Mouse (Mus musculus): Measurements from ENCODE around the gene Slc4a1. TPM values are rescaled to one million over a fixed set of nuclear protein-coding genes. Genes with fewer than 3 reads are reported as not detected.
A peak's percentile ranks its signal among the peaks of the same experiment; 100 is the strongest.

Gene Slc4a1
- polyA plus RNA-seq, 1 experiment from 2014 or later: 8.9 TPM

DNA sequence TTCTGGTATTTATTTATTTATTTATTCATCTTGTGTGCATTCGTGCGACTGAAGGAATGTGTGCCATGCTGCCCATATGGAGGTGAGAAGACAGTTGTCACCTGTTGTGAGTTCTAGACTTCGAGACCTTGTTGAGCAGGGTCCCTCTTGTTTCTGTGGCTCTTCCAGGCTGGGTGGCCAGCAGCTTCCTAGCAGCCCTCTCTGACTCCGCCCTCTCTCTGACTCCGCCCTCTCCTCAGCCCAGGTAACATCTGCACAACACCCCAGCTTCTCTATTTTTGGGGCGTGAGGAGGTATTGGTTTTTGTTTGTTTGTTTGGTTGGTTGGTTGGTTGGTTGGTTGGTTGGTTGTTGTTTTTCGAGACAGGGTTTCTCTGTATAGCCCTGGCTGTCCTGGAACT, 38.2 kb downstream of the Slc4a1 start:
- Histone ChIP-seq H3K27ac (ENCODE audit: low read length) (no peak overlapping the region), H3K27me3 (ENCODE audit: control insufficient read depth, insufficient read depth, low read depth, low read length) (no peaks in the 10 kb centered on the region), H3K9me3 (ENCODE audit: control insufficient read depth, low read length) (no peaks in the 10 kb centered on the region), H3K4me1 (replicated peaks; ENCODE audit: control insufficient read depth, insufficient read depth, low read length) (no peaks in the 10 kb centered on the region), H3K9ac (ENCODE audit: low read length) (no peak overlapping the region), H3K36me3 (ENCODE audit: control insufficient read depth, insufficient read depth, low read length) (no peaks in the 10 kb centered on the region), H3K4me3 (ENCODE audit: low read length) (no peak overlapping the region), H3K4me2 (ENCODE audit: low read depth, low read length) (no peak overlapping the region)
- WGBS: 64% methylated on average over 7 of the region's 7 CpGs
- ATAC-seq (ENCODE audit: low read depth): no peak

DNA sequence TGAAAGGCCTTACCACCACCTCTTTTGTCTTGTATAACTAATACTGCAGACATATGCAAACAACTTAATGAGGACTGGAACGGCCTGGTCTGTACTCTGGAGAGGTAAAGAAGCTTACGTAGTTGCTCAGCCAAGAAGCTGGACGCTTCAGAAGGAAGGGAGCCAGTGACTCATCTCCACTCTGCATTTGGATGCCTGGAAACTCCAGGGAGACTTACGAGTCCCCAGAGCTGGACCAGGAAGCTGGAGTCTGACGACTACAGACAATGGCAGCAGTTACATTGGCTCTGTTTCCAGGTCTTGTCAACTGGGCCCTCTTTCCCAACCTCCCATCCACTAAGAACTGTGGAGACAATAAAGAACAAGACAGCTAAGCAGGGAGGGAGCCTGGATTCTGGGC, 38.8 kb downstream of the Slc4a1 start:
- Histone ChIP-seq H3K4me2 (ENCODE audit: low read depth, low read length) (no peak overlapping the region), H3K9ac (ENCODE audit: low read length) (no peak overlapping the region), H3K27me3 (ENCODE audit: control insufficient read depth, insufficient read depth, low read depth, low read length) (no peaks in the 10 kb centered on the region), H3K4me1 (replicated peaks; ENCODE audit: control insufficient read depth, insufficient read depth, low read length) (no peaks in the 10 kb centered on the region), H3K9me3 (ENCODE audit: control insufficient read depth, low read length) (no peaks in the 10 kb centered on the region), H3K36me3 (ENCODE audit: control insufficient read depth, insufficient read depth, low read length) (no peaks in the 10 kb centered on the region), H3K27ac (ENCODE audit: low read length) (no peak overlapping the region), H3K4me3 (ENCODE audit: low read length) (no peak overlapping the region)
- no peak for ATAC-seq (ENCODE audit: low read depth)
- 48% methylated on average over 5 of the region's 5 CpGs for WGBS

DNA sequence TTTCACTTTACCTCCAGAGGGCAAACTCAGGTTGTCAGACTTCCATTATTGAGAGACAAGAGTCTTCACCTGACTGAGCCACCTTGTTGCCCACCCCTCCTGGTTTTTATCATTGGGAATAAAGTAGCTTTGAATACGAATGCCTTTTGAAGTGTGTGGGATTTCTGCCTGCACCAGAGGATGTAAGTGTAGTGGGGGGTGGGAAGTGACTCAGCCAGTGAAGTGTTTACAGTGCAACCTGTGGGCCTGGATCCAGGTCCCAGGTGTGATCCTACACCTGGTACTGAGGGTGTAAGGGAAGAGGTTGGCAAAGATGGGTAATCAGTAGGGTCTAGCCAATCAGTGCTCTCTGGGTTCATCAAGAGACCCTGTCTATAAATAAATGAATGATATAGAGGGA, 42.5 kb downstream of the Slc4a1 start:
- Histone ChIP-seq H3K9ac (ENCODE audit: low read length) (no peak overlapping the region), H3K27ac (ENCODE audit: low read length) (no peak overlapping the region), H3K9me3 (ENCODE audit: control insufficient read depth, low read length) (no peaks in the 10 kb centered on the region), H3K4me2 (ENCODE audit: low read depth, low read length) (no peak overlapping the region), H3K4me1 (replicated peaks; ENCODE audit: control insufficient read depth, insufficient read depth, low read length) (peaks cover 6% of the 10 kb centered on the region), H3K36me3 (ENCODE audit: control insufficient read depth, insufficient read depth, low read length) (no peaks in the 10 kb centered on the region), H3K27me3 (ENCODE audit: control insufficient read depth, insufficient read depth, low read depth, low read length) (no peaks in the 10 kb centered on the region), H3K4me3 (ENCODE audit: low read length) (no peak overlapping the region)
- ATAC-seq (ENCODE audit: low read depth): no peak
- 46% methylated on average over 1 of the region's 1 CpGs for WGBS

DNA sequence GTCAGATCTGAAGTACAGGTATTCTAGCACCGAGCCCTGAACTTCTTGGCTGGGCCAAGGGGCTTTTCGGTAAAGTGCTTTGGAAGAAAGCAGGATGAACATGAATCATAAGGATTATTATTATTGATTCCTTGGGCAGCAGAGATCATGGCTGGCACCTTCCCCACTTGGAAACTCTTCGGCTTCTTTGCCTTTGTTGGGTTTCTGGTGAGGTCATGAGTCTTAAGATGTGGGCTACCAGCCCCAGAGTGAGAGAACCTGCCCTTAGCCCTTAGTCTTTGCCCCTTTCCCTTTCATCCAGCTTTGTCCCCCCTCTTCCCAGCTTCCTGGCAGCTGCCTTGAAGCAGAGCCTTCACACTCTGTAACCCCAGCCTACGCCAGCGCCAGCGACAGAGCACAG, 44.1 kb downstream of the Slc4a1 start:
- H3K27ac ChIP-seq (ENCODE audit: low read length): no peak overlapping the region
- no peak overlapping the region for H3K4me3 ChIP-seq (ENCODE audit: low read length)
- H3K36me3 ChIP-seq (ENCODE audit: control insufficient read depth, insufficient read depth, low read length): no peaks in the 10 kb centered on the region
- H3K4me1 ChIP-seq (replicated peaks; ENCODE audit: control insufficient read depth, insufficient read depth, low read length): peaks cover 6% of the 10 kb centered on the region
- 73% methylated on average over 6 of the region's 6 CpGs for whole genome bisulfite sequencing
- no peaks in the 10 kb centered on the region for H3K9me3 ChIP-seq (ENCODE audit: control insufficient read depth, low read length)
- no peaks in the 10 kb centered on the region for H3K27me3 ChIP-seq (ENCODE audit: control insufficient read depth, insufficient read depth, low read depth, low read length)
- H3K4me2 ChIP-seq (ENCODE audit: low read depth, low read length): no peak overlapping the region
- no peak overlapping the region for H3K9ac ChIP-seq (ENCODE audit: low read length)
- no peak for ATAC-seq (ENCODE audit: low read depth)

DNA sequence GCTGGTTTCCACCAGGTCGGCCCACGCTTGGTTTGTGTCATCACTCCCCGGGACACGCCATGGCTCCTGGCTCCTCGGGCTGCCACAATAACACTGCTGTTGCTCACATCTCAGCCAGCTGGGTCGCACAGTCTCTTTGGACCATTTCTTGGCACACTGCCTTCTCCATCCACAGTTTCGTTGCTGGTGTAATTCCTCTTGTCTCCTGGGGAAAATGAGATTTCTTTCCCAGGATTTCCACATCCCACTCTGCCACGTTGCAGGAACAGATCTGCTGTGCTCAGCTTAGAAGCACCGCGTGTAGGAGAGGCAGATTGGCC, 45.4 kb downstream of the Slc4a1 start:
- no peaks in the 10 kb centered on the region for H3K27me3 ChIP-seq (ENCODE audit: control insufficient read depth, insufficient read depth, low read depth, low read length)
- no peak for ATAC-seq (ENCODE audit: low read depth)
- 11% methylated on average over 10 of the region's 10 CpGs for WGBS
- H3K4me2 ChIP-seq (ENCODE audit: low read depth, low read length): peak overlapping the region; percentile 96
- peaks cover 13% of the 10 kb centered on the region for H3K4me1 ChIP-seq (replicated peaks; ENCODE audit: control insufficient read depth, insufficient read depth, low read length)
- H3K36me3 ChIP-seq (ENCODE audit: control insufficient read depth, insufficient read depth, low read length): no peaks in the 10 kb centered on the region
- H3K9ac ChIP-seq (ENCODE audit: low read length): peak overlapping the region; percentile 100
- peak overlapping the region; percentile 95 for H3K4me3 ChIP-seq (ENCODE audit: low read length)
- no peaks in the 10 kb centered on the region for H3K9me3 ChIP-seq (ENCODE audit: control insufficient read depth, low read length)
- peak overlapping the region; percentile 99 for H3K27ac ChIP-seq (ENCODE audit: low read length)

DNA sequence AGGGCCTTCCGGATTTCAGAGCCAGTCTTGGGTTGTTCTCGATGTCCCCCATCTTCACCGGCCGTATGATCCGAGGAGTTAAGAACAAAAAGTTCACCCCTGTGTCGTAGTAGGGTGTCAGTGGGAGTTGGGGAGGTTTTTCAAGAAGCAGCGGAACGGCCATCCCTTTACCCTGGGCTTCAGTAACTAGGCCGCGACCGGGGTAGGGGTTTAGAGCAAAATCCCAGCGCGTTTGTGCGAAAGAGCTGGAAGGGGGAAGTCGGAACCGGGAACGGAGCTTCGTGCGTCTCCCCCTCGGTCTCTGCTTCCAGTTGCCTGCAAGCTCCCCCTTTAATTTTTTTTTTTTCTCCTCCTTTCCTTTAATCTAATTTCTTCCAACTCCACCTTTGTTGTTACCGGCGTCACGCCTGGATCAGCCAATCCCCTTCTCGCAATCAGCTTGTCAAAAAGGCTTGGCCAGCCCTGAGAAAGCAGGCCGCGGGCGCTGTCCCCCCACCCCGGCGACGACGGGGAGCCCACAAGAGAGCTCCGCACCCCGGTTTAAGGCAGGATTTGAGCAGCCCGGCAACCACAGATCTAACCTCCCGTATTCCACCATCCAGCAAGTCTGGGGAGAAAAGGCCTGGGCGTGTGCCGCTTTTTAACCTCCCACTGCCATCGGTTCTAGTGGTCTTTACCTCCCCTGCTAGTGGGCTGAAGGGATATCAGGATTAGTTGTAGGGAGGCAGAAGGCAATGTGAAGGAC, 45.9 kb downstream of the Slc4a1 start:
- Histone ChIP-seq H3K36me3 (ENCODE audit: control insufficient read depth, insufficient read depth, low read length) (no peaks in the 10 kb centered on the region), H3K27me3 (ENCODE audit: control insufficient read depth, insufficient read depth, low read depth, low read length) (no peaks in the 10 kb centered on the region), H3K27ac (ENCODE audit: low read length) (peak overlapping the region; percentile 99), H3K9ac (ENCODE audit: low read length) (peak overlapping the region; percentile 100), H3K4me3 (ENCODE audit: low read length) (peak overlapping the region; percentile 95), H3K9me3 (ENCODE audit: control insufficient read depth, low read length) (no peaks in the 10 kb centered on the region), H3K4me2 (ENCODE audit: low read depth, low read length) (peak overlapping the region; percentile 96), H3K4me1 (replicated peaks; ENCODE audit: control insufficient read depth, insufficient read depth, low read length) (peaks cover 17% of the 10 kb centered on the region)
- peak; percentile 15; the same call in 1 of the 2 replicates for ATAC-seq (ENCODE audit: low read depth)
- under 1% methylated on average over 38 of the region's 38 CpGs for WGBS

DNA sequence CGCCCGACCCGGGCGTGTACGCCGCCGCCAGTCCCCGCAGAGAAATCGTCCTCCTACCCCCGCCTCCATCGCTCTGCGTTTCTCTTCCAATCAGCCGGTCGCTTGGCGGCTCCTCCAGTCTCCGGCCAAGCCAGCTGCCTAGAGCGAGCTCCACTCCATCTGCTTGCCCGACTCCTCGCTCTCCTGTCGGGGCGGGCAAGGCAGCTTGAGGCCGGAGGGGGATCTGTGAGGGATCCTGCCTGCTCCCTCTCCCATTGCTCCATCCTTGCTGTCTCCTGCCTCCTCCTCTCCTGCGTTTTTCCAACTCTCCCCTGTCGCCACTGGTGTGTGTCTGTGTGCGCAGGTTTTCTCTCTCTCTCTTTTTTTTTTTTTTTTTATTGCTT, 46.6 kb downstream of the Slc4a1 start, which contains the start of gene Ubtf:
Ubtf (minus strand) TSS at position 333 of the 383 bp plus-strand sequence.
- peak within 1 kb of the TSS; percentile 96 for H3K4me2 ChIP-seq (ENCODE audit: low read depth, low read length)
- H3K36me3 ChIP-seq (ENCODE audit: control insufficient read depth, insufficient read depth, low read length): peaks cover 2% of the 10 kb centered on the region; the same call in 1 of the 2 replicates
- H3K27ac ChIP-seq (ENCODE audit: low read length): peak within 1 kb of the TSS; percentile 99
- peak within 1 kb of the TSS; percentile 95 for H3K4me3 ChIP-seq (ENCODE audit: low read length)
- H3K9me3 ChIP-seq (ENCODE audit: control insufficient read depth, low read length): no peaks in the 10 kb centered on the region
- peaks cover 17% of the 10 kb centered on the region for H3K4me1 ChIP-seq (replicated peaks; ENCODE audit: control insufficient read depth, insufficient read depth, low read length)
- peak; percentile 21 for ATAC-seq (ENCODE audit: low read depth)
- WGBS: under 1% methylated on average over 25 of the region's 25 CpGs
- H3K27me3 ChIP-seq (ENCODE audit: control insufficient read depth, insufficient read depth, low read depth, low read length): no peaks in the 10 kb centered on the region
- peak within 1 kb of the TSS; percentile 100 for H3K9ac ChIP-seq (ENCODE audit: low read length)

DNA sequence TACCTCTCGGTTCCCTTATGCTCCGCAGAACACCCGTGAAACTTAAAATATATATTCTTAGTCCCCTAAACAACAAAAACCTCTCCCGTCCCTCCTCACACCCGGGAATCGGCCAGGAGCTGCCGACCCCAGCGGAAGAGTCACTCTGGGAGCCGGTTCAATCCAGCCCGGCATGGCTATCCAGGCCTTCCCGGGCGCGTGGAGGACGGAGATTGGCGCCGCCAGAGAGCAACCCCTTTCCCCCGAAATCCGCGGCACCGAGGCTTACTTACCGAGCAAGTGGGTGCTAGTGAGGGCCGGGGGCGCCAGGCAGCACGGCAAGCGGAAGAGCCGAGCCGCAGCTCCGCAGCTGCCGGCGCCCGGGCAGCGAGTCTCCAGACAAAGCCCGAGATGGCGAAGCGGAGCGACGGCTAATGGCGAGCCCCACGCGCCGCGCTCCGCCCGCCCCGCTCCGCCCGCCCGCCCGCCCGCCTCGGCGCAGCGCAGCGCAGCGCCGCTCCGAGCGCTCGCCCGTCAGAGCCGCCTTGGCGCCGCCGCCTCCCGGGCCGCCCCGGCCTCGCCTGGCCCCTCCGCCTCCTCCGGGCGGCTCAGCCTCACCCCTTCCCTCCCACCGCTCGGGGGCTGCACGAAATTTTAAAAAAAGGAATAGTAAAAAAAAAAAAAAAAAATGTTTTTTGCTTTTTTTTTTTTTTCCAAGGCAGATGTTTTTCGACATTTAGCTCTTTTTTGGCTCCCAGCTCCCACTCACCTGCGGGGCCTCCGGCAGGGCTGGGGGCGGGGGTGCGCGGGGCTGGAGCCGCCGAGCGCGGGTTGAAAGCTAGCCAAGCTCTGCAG, 47.2 kb downstream of the Slc4a1 start:
- under 1% methylated on average over 66 of the region's 84 CpGs for WGBS
- peak overlapping the region; percentile 95 for H3K4me3 ChIP-seq (ENCODE audit: low read length)
- peak; percentile 6; the same call in 1 of the 2 replicates for ATAC-seq (ENCODE audit: low read depth)
- H3K36me3 ChIP-seq (ENCODE audit: control insufficient read depth, insufficient read depth, low read length): peaks cover 8% of the 10 kb centered on the region
- no peaks in the 10 kb centered on the region for H3K9me3 ChIP-seq (ENCODE audit: control insufficient read depth, low read length)
- no peaks in the 10 kb centered on the region for H3K27me3 ChIP-seq (ENCODE audit: control insufficient read depth, insufficient read depth, low read depth, low read length)
- peaks cover 17% of the 10 kb centered on the region for H3K4me1 ChIP-seq (replicated peaks; ENCODE audit: control insufficient read depth, insufficient read depth, low read length)
- peak overlapping the region; percentile 99 for H3K27ac ChIP-seq (ENCODE audit: low read length)
- peak overlapping the region; percentile 96 for H3K4me2 ChIP-seq (ENCODE audit: low read depth, low read length)
- peak overlapping the region; percentile 100 for H3K9ac ChIP-seq (ENCODE audit: low read length)

DNA sequence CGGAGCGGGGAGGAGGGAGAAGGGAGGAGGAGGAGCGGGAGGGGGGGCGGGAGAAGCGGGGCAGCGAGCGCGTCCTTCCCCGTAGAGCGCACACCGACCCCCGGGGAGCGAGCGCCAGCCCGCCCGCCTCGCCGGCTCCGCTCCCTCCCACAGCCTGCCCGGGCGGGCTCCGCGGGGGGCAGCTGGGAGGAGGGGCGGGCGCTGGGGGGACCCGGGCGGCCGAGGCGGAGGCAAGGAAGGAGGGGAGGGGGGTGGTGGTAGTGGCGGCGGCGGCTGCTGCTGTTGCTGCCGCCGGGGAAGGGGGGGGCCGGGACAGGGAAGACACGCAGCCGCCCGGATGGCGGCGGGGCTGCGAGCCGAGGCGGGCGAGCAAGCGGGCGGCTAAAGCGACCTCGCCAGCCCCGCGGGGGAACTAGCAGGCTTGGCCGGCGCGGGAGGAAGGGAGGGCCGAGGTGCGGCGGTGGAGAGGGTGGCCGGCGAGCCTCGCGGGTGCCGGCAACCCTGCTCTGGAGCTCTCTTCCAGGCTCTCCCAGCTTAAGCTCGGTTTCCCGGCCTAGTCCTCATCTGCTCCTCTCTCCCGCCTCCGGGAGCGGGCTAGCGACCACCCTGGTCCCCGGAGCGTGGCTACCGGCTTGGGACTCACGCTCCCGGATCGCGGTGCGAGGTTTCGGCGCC, 48.0 kb downstream of the Slc4a1 start:
- Histone ChIP-seq H3K9ac (ENCODE audit: low read length) (peak overlapping the region; percentile 100), H3K4me2 (ENCODE audit: low read depth, low read length) (peak overlapping the region; percentile 96), H3K36me3 (ENCODE audit: control insufficient read depth, insufficient read depth, low read length) (peaks cover 16% of the 10 kb centered on the region), H3K4me3 (ENCODE audit: low read length) (peak overlapping the region; percentile 95), H3K4me1 (replicated peaks; ENCODE audit: control insufficient read depth, insufficient read depth, low read length) (peaks cover 17% of the 10 kb centered on the region), H3K27me3 (ENCODE audit: control insufficient read depth, insufficient read depth, low read depth, low read length) (no peaks in the 10 kb centered on the region), H3K9me3 (ENCODE audit: control insufficient read depth, low read length) (no peaks in the 10 kb centered on the region), H3K27ac (ENCODE audit: low read length) (peak overlapping the region; percentile 99)
- WGBS: under 1% methylated on average over 44 of the region's 77 CpGs
- peak; percentile 71 for ATAC-seq (ENCODE audit: low read depth)

Data from lung, embryonic 16.5 days (tissue).